Mouse (Mus musculus): ENCODE measurements around the gene Ahcyl2.

DNA sequence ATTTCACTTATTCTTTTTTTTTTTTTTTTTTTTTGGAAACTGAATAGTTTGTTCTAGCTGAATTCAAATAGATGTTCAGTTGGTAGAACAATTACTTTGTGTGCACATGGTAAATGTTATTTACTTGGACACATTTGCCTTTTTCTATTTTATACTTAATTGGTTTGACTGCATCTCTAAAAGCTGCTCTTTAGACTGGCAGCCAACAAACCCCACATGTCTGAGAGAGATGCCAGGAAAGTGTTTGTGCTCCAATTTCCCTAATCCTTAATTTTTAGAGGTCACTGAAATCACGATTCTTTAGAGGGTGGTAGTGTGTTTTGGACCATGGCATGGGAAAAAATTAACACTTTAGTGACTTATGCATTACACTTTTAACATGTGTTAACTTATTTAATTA lies 44.8 kb downstream of the Ahcyl2 start:
- TF ChIP-seq POLR2A (IDR thresholded peaks at IDR 0.05; ENCODE audit: borderline replicate concordance, extremely low read depth, low read depth, low read length) (no peak), CTCF (IDR thresholded peaks at IDR 0.05; ENCODE audit: insufficient read depth, low read length) (no peak)

Data from lung, adult 2 months (tissue).